Mouse (Mus musculus) thymus, adult 2 months (tissue): ENCODE data around the gene Icam2. TPM values are rescaled to one million over a fixed set of nuclear protein-coding genes. Genes with fewer than 3 reads are reported as not detected.
A peak's percentile ranks its signal among the peaks of the same experiment; 100 is the strongest.

Experiments
- DNase-seq: peaks from one replicate; pipeline ENCODE4 v3.0.0; 2021
- H3K27ac ChIP-seq: fragments of 200-500 bp; 2 replicates; pipeline ENCODE4 v1.5.1; 2012; ENCODE audit warnings: low read length, control low read depth; ENCODE audit not compliant: control insufficient read depth, insufficient read depth
- H3K27me3 ChIP-seq: fragments of 200-500 bp; 2 replicates; pipeline ENCODE4 v1.6.1; 2012; ENCODE audit warnings: mild to moderate bottlenecking, low read length, moderate library complexity, mixed read lengths; ENCODE audit not compliant: control insufficient read depth, insufficient read depth
- H3K36me3 ChIP-seq: fragments of 200-500 bp; 2 replicates; pipeline ENCODE4 v1.6.1; 2012; ENCODE audit warnings: mild to moderate bottlenecking, low read length, moderate library complexity; ENCODE audit not compliant: control insufficient read depth, insufficient read depth
- H3K4me1 ChIP-seq: fragments of 200-500 bp; replicated peaks from 2 replicates; pipeline ENCODE4 v1.6.1; 2012; ENCODE audit warnings: low read length; ENCODE audit not compliant: control insufficient read depth, insufficient read depth
- H3K4me3 ChIP-seq: fragments of 200-500 bp; 2 replicates; pipeline ENCODE4 v1.5.1; 2012; ENCODE audit warnings: mild to moderate bottlenecking, low read length, control low read depth, moderate library complexity; ENCODE audit not compliant: control insufficient read depth, insufficient read depth
- CTCF ChIP-seq: fragments of 200-500 bp; IDR thresholded peaks from 2 replicates; pipeline ENCODE4 v1.5.1; 2012; ENCODE audit warnings: mild to moderate bottlenecking, control low read depth, low read length, moderate library complexity, borderline replicate concordance; ENCODE audit not compliant: control insufficient read depth, poor library complexity, insufficient read depth; ENCODE audit errors: extremely low read depth
- POLR2A ChIP-seq: fragments of 200-500 bp; IDR thresholded peaks from 2 replicates; pipeline ENCODE4 v1.6.1; 2012; ENCODE audit warnings: mild to moderate bottlenecking, low read length, control low read depth, moderate library complexity; ENCODE audit not compliant: control insufficient read depth, poor library complexity, insufficient read depth; ENCODE audit errors: extremely low read depth
- WGBS: fragments of 180-500 bp; shearing (Covaris S2); methylation state at CpG from one replicate; pipeline ENCODE4 v1.1.7; 2018; 5-methylcytosine and 5-hydroxymethylcytosine counted together
- polyA plus RNA-seq: library from polyadenylated mRNA; depleted of rRNA; stranded (reverse); fragments of >200 nt; gene quantifications from 2 replicates; pipeline ENCODE4 v1.2.3, GENCODE M21; 2012

The Icam2 gene
- polyA plus RNA-seq, 1 experiment = 222 TPM

- no peak for DNase-seq
- 95% methylated on average over 4 of the region's 4 CpGs for WGBS
- no peak overlapping the region for H3K27ac ChIP-seq
- H3K27me3 ChIP-seq = no peaks in the 10 kb centered on the region
- H3K36me3 ChIP-seq = no peaks in the 10 kb centered on the region
- no peak overlapping the region for H3K4me3 ChIP-seq
- TF ChIP-seq CTCF (no peak), POLR2A (no peak)
- peaks cover 11% of the 10 kb centered on the region for H3K4me1 ChIP-seq
These were observed 38.6 kb upstream of the Icam2 start for GRCm38 (mm10) chr11:106426447-106426846.

- no peak overlapping the region for H3K4me3 ChIP-seq
- H3K36me3 ChIP-seq = no peaks in the 10 kb centered on the region
- TF ChIP-seq CTCF = no peak
- TF ChIP-seq POLR2A = no peak
- peaks cover 11% of the 10 kb centered on the region for H3K4me1 ChIP-seq
- DNase-seq = no peak
- H3K27ac ChIP-seq = no peak overlapping the region
- WGBS = 95% methylated on average over 5 of the region's 5 CpGs
- H3K27me3 ChIP-seq = no peaks in the 10 kb centered on the region
These were observed 37.3 kb upstream of the Icam2 start for GRCm38 (mm10) chr11:106425201-106425600.

GRCm38 (mm10) chr11:106419262-106420102 lies 31.6 kb upstream of the Icam2 start:
- H3K27me3 ChIP-seq = no peaks in the 10 kb centered on the region
- 41% methylated on average over 9 of the region's 9 CpGs for WGBS

GRCm38 (mm10) chr11:106418622-106419196 lies 30.8 kb upstream of the Icam2 start:
- no peak overlapping the region for H3K27ac ChIP-seq
- H3K4me1 ChIP-seq = peaks cover 10% of the 10 kb centered on the region
- 84% methylated on average over 4 of the region's 4 CpGs for WGBS
- no peak for TF ChIP-seq CTCF
- no peak for TF ChIP-seq POLR2A
- H3K36me3 ChIP-seq = no peaks in the 10 kb centered on the region
- peak; percentile 80 for DNase-seq
- no peak overlapping the region for H3K4me3 ChIP-seq
- H3K27me3 ChIP-seq = no peaks in the 10 kb centered on the region

More at GRCm38 (mm10) chr11:106419262-106420102, 31.6 kb upstream of the Icam2 start:
- DNase-seq = no peak
- H3K27ac ChIP-seq = 0 out of 2 replicates have a peak overlapping the region, but pooled peaks have one; percentile 24
- TF ChIP-seq POLR2A (no peak), CTCF (no peak)
- peaks cover 10% of the 10 kb centered on the region for H3K4me1 ChIP-seq
- H3K4me3 ChIP-seq = no peak overlapping the region
- no peaks in the 10 kb centered on the region for H3K36me3 ChIP-seq

GRCm38 (mm10) chr11:106417860-106418259 lies 30.0 kb upstream of the Icam2 start:
- Histone ChIP-seq H3K27me3 (no peaks in the 10 kb centered on the region), H3K4me3 (no peak overlapping the region), H3K4me1 (peaks cover 10% of the 10 kb centered on the region), H3K27ac (no peak overlapping the region), H3K36me3 (no peaks in the 10 kb centered on the region)
- no peak for TF ChIP-seq CTCF
- TF ChIP-seq POLR2A = no peak
- DNase-seq = no peak
- WGBS = 96% methylated on average over 2 of the region's 2 CpGs

- Histone ChIP-seq H3K4me1 (peaks cover 10% of the 10 kb centered on the region), H3K4me3 (no peak overlapping the region), H3K36me3 (peaks cover 3% of the 10 kb centered on the region), H3K27me3 (no peaks in the 10 kb centered on the region), H3K27ac (no peak overlapping the region)
- TF ChIP-seq POLR2A = no peak
- no peak for TF ChIP-seq CTCF
- 92% methylated on average over 3 of the region's 3 CpGs for WGBS
- no peak for DNase-seq
These were observed 28.5 kb upstream of the Icam2 start for GRCm38 (mm10) chr11:106416331-106416730.
